In genomic region chr13:12650020-12650876, GRCm38 (mm10) we compare ENCODE assay signal across 8 mouse cellular contexts.
DNase-seq lines count a peak whose midpoint lies in the region; ATAC-seq and TF ChIP-seq lines count a peak whose summit lies in the region.
"Not testable (repeated sequence)": the region's sequence is repeated elsewhere in the genome, so short reads cannot be mapped to it uniquely, and the experiment has no call there.

No protein-coding gene starts in this region.

- H3K9me3 ChIP-seq in hindbrain, embryonic 14.5 days (ENCODE audit: control insufficient read depth, low read length): not testable (repeated sequence)

- peak overlapping the region; percentile 54 for H3K4me2 ChIP-seq in hindbrain, embryonic 14.5 days (replicated peaks)

- TF ChIP-seq CTCF in Patski (IDR thresholded peaks at IDR 0.05): not testable (repeated sequence)

- peak overlapping the region; percentile 82 for H3K27ac ChIP-seq in hindbrain, embryonic 14.5 days

- H3K9ac ChIP-seq in hindbrain, embryonic 14.5 days: peak overlapping the region; percentile 60

- POLR2A ChIA-PET in Patski (lab: Charles Lee): not testable (repeated sequence)

- peak; percentile 85 for ATAC-seq in Patski
- peak; percentile 92 for ATAC-seq in hindbrain, embryonic 14.5 days (ENCODE audit: low FRiP score)

- H3K36me3 ChIP-seq in hindbrain, embryonic 14.5 days (replicated peaks; ENCODE audit: control insufficient read depth, insufficient read depth): not testable (repeated sequence)

- in situ Hi-C loops in Patski (cut with MboI; ENCODE audit: low pct_unique_long_range_greater_than_20kb): not testable (repeated sequence)

- H3K4me3 ChIP-seq in hindbrain, embryonic 14.5 days (replicated peaks; ENCODE audit: low read length): peak overlapping the region; percentile 40

- H3K27me3 ChIP-seq in Patski; hindbrain, embryonic 14.5 days (ENCODE audit: control insufficient read depth, insufficient read depth, low read length): not testable (repeated sequence)

- DNase-seq in Patski (ENCODE audit: low read depth, low spot score): peak; percentile 12
- peak; percentile 58 to 67 for DNase-seq in cerebellum, postnatal 36 days
- peak; percentile 74 to 75 for DNase-seq in frontal cortex, postnatal 36 days (ENCODE audit: low spot score in 2 of 2)
- DNase-seq in hindbrain, embryonic 14.5 days (ENCODE audit: low spot score): peak; percentile 50
- DNase-seq in layer of hippocampus, postnatal 36 days: peak; percentile 75 to 80
- DNase-seq in lung, postnatal 10 days: peak; percentile 79
- peak; percentile 46 for DNase-seq in ovary, postnatal 14 days (ENCODE audit: low spot score)
- DNase-seq in thymus, postnatal 25 days: peak; percentile 59

- under 1% methylated on average over 47 of the region's 79 CpGs for WGBS in hindbrain, embryonic 14.5 days

- H3K4me1 ChIP-seq in hindbrain, embryonic 14.5 days (replicated peaks; ENCODE audit: control insufficient read depth, insufficient read depth, low read length): not testable (repeated sequence)

- CTCF ChIA-PET in Patski (lab: Charles Lee): not testable (repeated sequence)

Comparison
In these comparisons a context has a peak if more than half of its experiments do, and no peak if none do; other contexts are left out.
1. Peak in every context shown above with its lines: DNase-seq, ATAC-seq, H3K4me3 ChIP-seq and H3K27ac ChIP-seq.
2. DNase-seq: peak in every context shown above with its lines; median percentile 79 in lung, postnatal 10 days; 78 in layer of hippocampus, postnatal 36 days; 74 in frontal cortex, postnatal 36 days; 62 in cerebellum, postnatal 36 days; 59 in thymus, postnatal 25 days; 50 in hindbrain, embryonic 14.5 days; 46 in ovary, postnatal 14 days; 12 in Patski.